Mouse (Mus musculus): Measurements from ENCODE around the gene Pou2f2.
"Not testable (repeated sequence)": the region's sequence is repeated elsewhere in the genome, so short reads cannot be mapped to it uniquely, and the experiment has no call there.

Pou2f2 gene

GRCm38 (mm10) chr7:25067909-25068656, 111.4 kb downstream of the Pou2f2 start:
- in situ Hi-C loops (cut with MboI, MseI), result no loop called here

- in situ Hi-C loops (cut with MboI, MseI), result no loop called here
Observed at GRCm38 (mm10) chr7:25067338-25067737, 112.2 kb downstream of the Pou2f2 start.

- in situ Hi-C loops (cut with MboI, MseI), result no loop called here
Observed at GRCm38 (mm10) chr7:25063900-25064299, 115.6 kb downstream of the Pou2f2 start.

GRCm38 (mm10) chr7:25063346-25063745, 116.2 kb downstream of the Pou2f2 start:
- in situ Hi-C loops (cut with MboI, MseI), result no loop called here

- in situ Hi-C loops (cut with MboI, MseI), result no loop called here
Observed at GRCm38 (mm10) chr7:25058836-25059235, 120.7 kb downstream of the Pou2f2 start.

- in situ Hi-C loops (cut with MboI, MseI), result no loop called here
Observed at GRCm38 (mm10) chr7:25058394-25058793, 121.1 kb downstream of the Pou2f2 start.

- in situ Hi-C loops (cut with MboI, MseI), result no loop called here
Observed at GRCm38 (mm10) chr7:25057888-25058287, 121.6 kb downstream of the Pou2f2 start.

- in situ Hi-C loops (cut with MboI, MseI), result no loop called here
Observed at GRCm38 (mm10) chr7:25056951-25057350, 122.6 kb downstream of the Pou2f2 start.

GRCm38 (mm10) chr7:25052587-25052986, 126.9 kb downstream of the Pou2f2 start:
- in situ Hi-C loops (cut with MboI, MseI), result no loop called here

GRCm38 (mm10) chr7:25049295-25049930, 130.1 kb downstream of the Pou2f2 start:
- in situ Hi-C loops (cut with MboI, MseI), result no loop called here

- in situ Hi-C loops (cut with MboI, MseI), result no loop called here
Observed at GRCm38 (mm10) chr7:25047363-25047762, 132.2 kb downstream of the Pou2f2 start.

GRCm38 (mm10) chr7:25044599-25044998, 134.9 kb downstream of the Pou2f2 start:
- in situ Hi-C loops (cut with MboI, MseI), result not testable (repeated sequence)

- in situ Hi-C loops (cut with MboI, MseI), result no loop called here
Observed at GRCm38 (mm10) chr7:25041921-25042320, 137.6 kb downstream of the Pou2f2 start.

Measured in T-helper 1 cell (primary cell).